Mouse (Mus musculus) heart, embryonic 15.5 days (tissue): ENCODE data around the gene Ryr3. TPM values are rescaled to one million over a fixed set of nuclear protein-coding genes. Genes with fewer than 3 reads are reported as not detected.

ENCODE experiments used
- ATAC-seq: fragments of 200-750 bp; cut with Nextera tagmentation; replicated peaks from 2 replicates; pipeline ENCODE4 v1.8.0; 2017; ENCODE audit warnings: low read depth, moderate TSS enrichment; ENCODE audit not compliant: insufficient number of reproducible peaks, insufficient read depth, low FRiP score
- H3K27ac ChIP-seq: fragments of 300-500 bp; sonication (generic); 2 replicates; pipeline ENCODE4 v1.5.1; 2015; ENCODE audit warnings: mild to moderate bottlenecking, inconsistent platforms
- H3K27me3 ChIP-seq: fragments of 300-500 bp; sonication (generic); 2 replicates; pipeline ENCODE4 v1.6.1; 2015; ENCODE audit warnings: inconsistent platforms
- H3K36me3 ChIP-seq: fragments of 300-500 bp; sonication (generic); 2 replicates; pipeline ENCODE4 v1.6.1; 2015; ENCODE audit warnings: mild to moderate bottlenecking, inconsistent platforms
- H3K4me1 ChIP-seq: fragments of 300-500 bp; sonication (generic); replicated peaks from 2 replicates; pipeline ENCODE4 v1.6.1; 2015; ENCODE audit warnings: inconsistent platforms
- H3K4me2 ChIP-seq: fragments of 300-500 bp; sonication (generic); 2 replicates; pipeline ENCODE4 v1.6.1; 2015; ENCODE audit warnings: inconsistent platforms, mild to moderate bottlenecking, moderate library complexity
- H3K4me3 ChIP-seq: fragments of 300-500 bp; sonication (generic); 2 replicates; pipeline ENCODE4 v1.5.1; 2015; ENCODE audit warnings: mild to moderate bottlenecking, inconsistent platforms
- H3K9ac ChIP-seq: fragments of 300-500 bp; sonication (generic); 2 replicates; pipeline ENCODE4 v1.6.1; 2015; ENCODE audit warnings: mild to moderate bottlenecking, inconsistent platforms
- H3K9me3 ChIP-seq: fragments of 300-500 bp; sonication (generic); replicated peaks from 2 replicates; pipeline ENCODE4 v1.6.1; 2016; ENCODE audit warnings: inconsistent platforms
- WGBS: fragments of 180-500 bp; shearing (Covaris S2); methylation state at CpG from one replicate; pipeline ENCODE4 v1.1.7; 2015; ENCODE audit warnings: mixed read lengths; 5-methylcytosine and 5-hydroxymethylcytosine counted together
- polyA plus RNA-seq: library from polyadenylated mRNA; unstranded; fragments of >200 nt; fragmentation: Nextera tagmentation; extraction: Ambion mirVana; gene quantifications from 2 replicates; pipeline ENCODE4 v1.2.1, GENCODE M21; 2015

Ryr3 gene
- polyA plus RNA-seq, 1 experiment from 2014 or later, result 3.7 TPM

- H3K4me3 ChIP-seq, result no peak overlapping the region
- 75% methylated on average over 4 of the region's 4 CpGs for WGBS
- H3K36me3 ChIP-seq, result no peaks in the 10 kb centered on the region
- no peak overlapping the region for H3K27ac ChIP-seq
- no peak overlapping the region for H3K9ac ChIP-seq
- H3K27me3 ChIP-seq, result no peaks in the 10 kb centered on the region
- H3K4me1 ChIP-seq, result no peaks in the 10 kb centered on the region
- H3K9me3 ChIP-seq, result no peaks in the 10 kb centered on the region
- H3K4me2 ChIP-seq, result no peak overlapping the region
- no peak for ATAC-seq
Observed at GRCm38 (mm10) chr2:112910579-112910978, 306.3 kb downstream of the Ryr3 start.

GRCm38 (mm10) chr2:112909142-112909541, 307.8 kb downstream of the Ryr3 start:
- Histone ChIP-seq H3K4me1 (no peaks in the 10 kb centered on the region), H3K9me3 (no peaks in the 10 kb centered on the region), H3K36me3 (no peaks in the 10 kb centered on the region), H3K27me3 (no peaks in the 10 kb centered on the region), H3K4me3 (no peak overlapping the region), H3K27ac (no peak overlapping the region), H3K4me2 (no peak overlapping the region), H3K9ac (no peak overlapping the region)
- ATAC-seq, result no peak
- 76% methylated on average over 4 of the region's 4 CpGs for WGBS

- ATAC-seq, result no peak
- no peak overlapping the region for H3K4me3 ChIP-seq
- H3K9ac ChIP-seq, result no peak overlapping the region
- no peaks in the 10 kb centered on the region for H3K9me3 ChIP-seq
- no peaks in the 10 kb centered on the region for H3K36me3 ChIP-seq
- H3K27me3 ChIP-seq, result no peaks in the 10 kb centered on the region
- WGBS, result 70% methylated on average over 5 of the region's 5 CpGs
- no peak overlapping the region for H3K4me2 ChIP-seq
- no peak overlapping the region for H3K27ac ChIP-seq
- peaks cover 3% of the 10 kb centered on the region; the same call in 1 of the 2 replicates for H3K4me1 ChIP-seq
Observed at GRCm38 (mm10) chr2:112900747-112901146, 316.1 kb downstream of the Ryr3 start.

- Histone ChIP-seq H3K4me2 (no peak overlapping the region), H3K27me3 (no peaks in the 10 kb centered on the region), H3K4me1 (no peaks in the 10 kb centered on the region), H3K36me3 (no peaks in the 10 kb centered on the region), H3K4me3 (no peak overlapping the region), H3K27ac (no peak overlapping the region), H3K9ac (no peak overlapping the region), H3K9me3 (no peaks in the 10 kb centered on the region)
- WGBS, result 75% methylated on average over 4 of the region's 4 CpGs
- no peak for ATAC-seq
Observed at GRCm38 (mm10) chr2:112884456-112885114, 332.3 kb downstream of the Ryr3 start.

GRCm38 (mm10) chr2:112881805-112882204, 335.1 kb downstream of the Ryr3 start:
- ATAC-seq, result no peak
- WGBS, result 87% methylated on average over 2 of the region's 2 CpGs
- no peaks in the 10 kb centered on the region for H3K9me3 ChIP-seq
- no peak overlapping the region for H3K4me3 ChIP-seq
- no peaks in the 10 kb centered on the region for H3K36me3 ChIP-seq
- H3K4me2 ChIP-seq, result no peak overlapping the region
- no peak overlapping the region for H3K27ac ChIP-seq
- H3K4me1 ChIP-seq, result no peaks in the 10 kb centered on the region
- no peaks in the 10 kb centered on the region for H3K27me3 ChIP-seq
- no peak overlapping the region for H3K9ac ChIP-seq

- Histone ChIP-seq H3K4me2 (no peak overlapping the region), H3K4me1 (no peaks in the 10 kb centered on the region), H3K27me3 (no peaks in the 10 kb centered on the region), H3K9ac (no peak overlapping the region), H3K27ac (no peak overlapping the region), H3K4me3 (no peak overlapping the region), H3K9me3 (no peaks in the 10 kb centered on the region), H3K36me3 (no peaks in the 10 kb centered on the region)
- WGBS, result 44% methylated on average over 1 of the region's 1 CpGs
- no peak for ATAC-seq
Observed at GRCm38 (mm10) chr2:112881376-112881775, 335.5 kb downstream of the Ryr3 start.

GRCm38 (mm10) chr2:112877404-112877803, 339.5 kb downstream of the Ryr3 start:
- Histone ChIP-seq H3K36me3 (no peaks in the 10 kb centered on the region), H3K9ac (no peak overlapping the region), H3K27me3 (no peaks in the 10 kb centered on the region), H3K4me2 (no peak overlapping the region), H3K27ac (no peak overlapping the region), H3K4me1 (no peaks in the 10 kb centered on the region), H3K4me3 (no peak overlapping the region), H3K9me3 (no peaks in the 10 kb centered on the region)
- 71% methylated on average over 3 of the region's 3 CpGs for WGBS
- ATAC-seq, result no peak

- no peak overlapping the region for H3K27ac ChIP-seq
- no peak for ATAC-seq
- no peaks in the 10 kb centered on the region for H3K4me1 ChIP-seq
- H3K4me3 ChIP-seq, result no peak overlapping the region
- H3K4me2 ChIP-seq, result no peak overlapping the region
- no peaks in the 10 kb centered on the region for H3K9me3 ChIP-seq
- H3K36me3 ChIP-seq, result no peaks in the 10 kb centered on the region
- H3K9ac ChIP-seq, result no peak overlapping the region
- no peaks in the 10 kb centered on the region for H3K27me3 ChIP-seq
- WGBS, result 70% methylated on average over 2 of the region's 2 CpGs
Observed at GRCm38 (mm10) chr2:112866043-112866551, 350.8 kb downstream of the Ryr3 start.

- Histone ChIP-seq H3K9ac (no peak overlapping the region), H3K4me3 (no peak overlapping the region), H3K4me2 (no peak overlapping the region), H3K4me1 (no peaks in the 10 kb centered on the region), H3K27me3 (no peaks in the 10 kb centered on the region), H3K9me3 (no peaks in the 10 kb centered on the region), H3K36me3 (no peaks in the 10 kb centered on the region), H3K27ac (no peak overlapping the region)
- ATAC-seq, result no peak
- 92% methylated on average over 4 of the region's 4 CpGs for WGBS
Observed at GRCm38 (mm10) chr2:112861792-112862191, 355.1 kb downstream of the Ryr3 start.

GRCm38 (mm10) chr2:112845583-112846512, 371.0 kb downstream of the Ryr3 start:
- WGBS, result 66% methylated on average over 4 of the region's 4 CpGs
- Histone ChIP-seq H3K4me1 (no peaks in the 10 kb centered on the region), H3K9me3 (no peaks in the 10 kb centered on the region), H3K27ac (no peak overlapping the region), H3K4me2 (no peak overlapping the region), H3K9ac (no peak overlapping the region), H3K36me3 (no peaks in the 10 kb centered on the region), H3K4me3 (no peak overlapping the region), H3K27me3 (no peaks in the 10 kb centered on the region)
- no peak for ATAC-seq

GRCm38 (mm10) chr2:112842877-112843276, 374.0 kb downstream of the Ryr3 start:
- ATAC-seq, result no peak
- 19% methylated on average over 3 of the region's 3 CpGs for WGBS
- H3K27ac ChIP-seq, result no peak overlapping the region
- no peaks in the 10 kb centered on the region for H3K36me3 ChIP-seq
- no peaks in the 10 kb centered on the region for H3K4me1 ChIP-seq
- H3K4me3 ChIP-seq, result no peak overlapping the region
- no peak overlapping the region for H3K9ac ChIP-seq
- no peaks in the 10 kb centered on the region for H3K9me3 ChIP-seq
- H3K27me3 ChIP-seq, result no peaks in the 10 kb centered on the region
- no peak overlapping the region for H3K4me2 ChIP-seq
